Mouse (Mus musculus) hindbrain, postnatal 0 days (tissue): ENCODE measurements at regions not wholly inside any gene's neighbourhood (a gene's known extent, or its start where the extent isn't known, plus 50 kb on each side); places are given as distances from the start of the nearest gene placed in this dataset.

ENCODE experiments used
- ATAC-seq: fragments of 200-750 bp; cut with Nextera tagmentation; 2 replicates; pipeline ENCODE4 v1.8.0; 2017; ENCODE audit warnings: mild to moderate bottlenecking, moderate TSS enrichment, moderate library complexity
- DNase-seq: peaks from one replicate; pipeline ENCODE4 v3.0.0-alpha.2; 2015; ENCODE audit warnings: low spot score
- H3K27ac ChIP-seq: fragments of 300-500 bp; sonication (generic); 2 replicates; pipeline ENCODE4 v1.5.1; 2014; ENCODE audit warnings: mild to moderate bottlenecking
- H3K27me3 ChIP-seq: fragments of 300-500 bp; sonication (generic); 2 replicates; pipeline ENCODE4 v1.6.1; 2014; ENCODE audit warnings: low read length, mixed read lengths; ENCODE audit not compliant: insufficient read depth
- H3K36me3 ChIP-seq: fragments of 300-500 bp; sonication (generic); 2 replicates; pipeline ENCODE4 v1.6.1; 2014; ENCODE audit warnings: low read length, mixed read lengths; ENCODE audit not compliant: insufficient read depth
- H3K4me1 ChIP-seq: fragments of 300-500 bp; sonication (generic); 2 replicates; pipeline ENCODE4 v1.6.1; 2014; ENCODE audit warnings: antibody characterized with exemption, low read length, mixed read lengths; ENCODE audit not compliant: insufficient read depth
- H3K4me2 ChIP-seq: fragments of 300-500 bp; sonication (generic); 2 replicates; pipeline ENCODE4 v1.6.1; 2014; ENCODE audit warnings: low read depth, mild to moderate bottlenecking, low read length, moderate library complexity, mixed read lengths
- H3K4me3 ChIP-seq: fragments of 300-500 bp; sonication (generic); 2 replicates; pipeline ENCODE4 v1.5.1; 2014; ENCODE audit warnings: low read length
- H3K9ac ChIP-seq: fragments of 300-500 bp; sonication (generic); replicated peaks from 2 replicates; pipeline ENCODE4 v1.6.1; 2014; ENCODE audit warnings: mild to moderate bottlenecking, low read length, moderate library complexity, mixed read lengths
- H3K9me3 ChIP-seq: fragments of 300-500 bp; sonication (generic); 2 replicates; pipeline ENCODE4 v1.6.1; 2016; ENCODE audit warnings: low read length, mixed read lengths
- CTCF ChIP-seq: IDR thresholded peaks from 2 replicates; pipeline ENCODE4 v1.5.1; 2016; ENCODE audit warnings: antibody characterized with exemption, control low read depth, low read depth
- WGBS: fragments of 180-500 bp; shearing (Covaris S2); extraction: QIAGEN DNeasy Blood & Tissue Kit; methylation state at CpG from one replicate; pipeline ENCODE4 v1.1.7; 2014; 5-methylcytosine and 5-hydroxymethylcytosine counted together

DNA sequence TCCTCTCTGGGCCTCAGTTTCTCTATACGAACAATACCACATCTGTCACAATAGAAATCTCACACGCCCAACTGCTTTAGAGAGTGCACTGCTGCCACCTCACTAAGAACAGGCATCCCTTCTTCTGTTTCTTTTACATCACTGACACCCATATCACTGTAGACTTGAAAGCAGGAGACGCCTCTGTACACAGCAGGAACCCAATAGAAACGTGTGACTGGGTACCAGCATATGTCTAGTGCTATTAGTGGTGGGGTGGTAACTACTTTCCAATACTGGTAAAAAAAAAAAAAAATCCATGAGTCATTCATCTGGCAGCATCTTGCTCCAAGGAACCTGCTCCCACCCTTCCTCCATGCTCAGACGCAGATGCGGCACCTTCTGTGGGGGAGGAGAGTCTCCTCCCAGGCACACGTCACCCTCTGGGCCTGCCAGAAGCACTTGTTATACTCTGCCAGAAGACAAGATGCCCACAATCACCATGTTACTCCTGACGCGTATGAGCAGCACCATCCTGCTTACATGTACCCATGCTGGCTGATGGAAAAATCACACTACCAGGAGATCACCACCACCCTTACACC, 151.3 kb upstream of the Plxna4 start:
- ATAC-seq (no peak), DNase-seq (no peak)
- H3K4me2 ChIP-seq = no peak overlapping the region
- H3K9me3 ChIP-seq = no peaks in the 10 kb centered on the region
- H3K36me3 ChIP-seq = no peaks in the 10 kb centered on the region
- no peak for TF ChIP-seq CTCF
- no peak overlapping the region for H3K4me3 ChIP-seq
- H3K27me3 ChIP-seq = no peaks in the 10 kb centered on the region
- no peaks in the 10 kb centered on the region for H3K4me1 ChIP-seq
- WGBS = 75% methylated on average over 9 of the region's 9 CpGs
- no peak overlapping the region for H3K27ac ChIP-seq
- no peak overlapping the region for H3K9ac ChIP-seq

GRCm38 (mm10) chr6:32728706-32729105, 140.7 kb upstream of the Plxna4 start:
- 9% methylated on average over 2 of the region's 2 CpGs for WGBS
- Histone ChIP-seq H3K9ac (no peak overlapping the region), H3K27ac (no peak overlapping the region), H3K36me3 (no peaks in the 10 kb centered on the region), H3K4me2 (no peak overlapping the region), H3K4me1 (no peaks in the 10 kb centered on the region), H3K4me3 (no peak overlapping the region), H3K9me3 (no peaks in the 10 kb centered on the region), H3K27me3 (no peaks in the 10 kb centered on the region)
- DNase-seq (peak; percentile 47), ATAC-seq (no peak)
- TF ChIP-seq CTCF = no peak

GRCm38 (mm10) chr6:32726571-32726970, 138.6 kb upstream of the Plxna4 start:
- no peaks in the 10 kb centered on the region for H3K9me3 ChIP-seq
- H3K36me3 ChIP-seq = no peaks in the 10 kb centered on the region
- H3K27ac ChIP-seq = no peak overlapping the region
- no peak for ATAC-seq
- TF ChIP-seq CTCF = no peak
- DNase-seq = no peak
- no peak overlapping the region for H3K4me2 ChIP-seq
- H3K4me1 ChIP-seq = no peaks in the 10 kb centered on the region
- no peaks in the 10 kb centered on the region for H3K27me3 ChIP-seq
- H3K9ac ChIP-seq = no peak overlapping the region
- H3K4me3 ChIP-seq = no peak overlapping the region

GRCm38 (mm10) chr6:32717860-32718259, 129.9 kb upstream of the Plxna4 start:
- Histone ChIP-seq H3K4me3 (no peak overlapping the region), H3K27me3 (no peaks in the 10 kb centered on the region), H3K4me1 (no peaks in the 10 kb centered on the region), H3K36me3 (no peaks in the 10 kb centered on the region), H3K9ac (no peak overlapping the region), H3K4me2 (no peak overlapping the region), H3K27ac (no peak overlapping the region), H3K9me3 (no peaks in the 10 kb centered on the region)
- no peak for TF ChIP-seq CTCF
- 84% methylated on average over 5 of the region's 5 CpGs for WGBS
- ATAC-seq (no peak), DNase-seq (no peak)

DNA sequence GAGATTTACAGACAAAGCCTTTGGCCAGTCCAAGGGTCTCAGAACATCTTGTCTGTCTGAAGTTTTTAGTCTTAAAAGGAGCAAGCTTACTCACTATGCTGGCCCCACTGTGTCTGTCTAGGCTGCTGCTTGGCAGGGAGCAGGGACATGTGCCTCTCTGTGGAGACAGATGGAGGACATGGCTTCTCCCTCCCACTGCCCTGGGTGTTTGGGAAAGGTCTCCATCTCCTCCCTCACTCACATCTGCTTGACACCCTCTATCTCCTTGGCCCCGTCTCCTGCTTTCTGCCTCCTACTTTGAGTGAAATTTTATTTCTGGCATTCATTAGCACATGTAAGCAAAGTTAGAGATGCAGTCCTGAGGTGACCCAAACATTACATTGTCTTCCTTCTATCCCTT, 127.1 kb upstream of the Plxna4 start:
- no peaks in the 10 kb centered on the region for H3K9me3 ChIP-seq
- H3K4me2 ChIP-seq = no peak overlapping the region

DNA sequence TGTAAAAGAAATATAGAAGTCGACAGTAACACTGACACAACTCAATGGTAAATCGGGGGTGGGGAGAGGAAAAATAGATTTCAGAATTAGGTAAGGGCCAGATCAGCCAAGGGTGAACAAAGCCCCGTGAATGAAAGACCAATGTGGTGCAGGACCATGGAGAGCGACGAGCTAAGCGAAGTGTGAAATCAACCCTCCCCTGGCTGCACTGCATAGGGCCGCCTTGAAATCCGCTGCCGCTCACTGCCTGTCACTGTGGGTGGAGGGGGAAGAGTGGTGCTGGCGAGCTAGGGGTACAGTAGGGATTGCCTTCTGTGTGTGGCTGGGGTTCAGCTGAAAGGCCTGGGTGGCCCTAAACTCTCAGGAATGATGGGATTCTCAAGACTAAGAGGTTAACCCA, 122.2 kb upstream of the Plxna4 start:
- WGBS = 30% methylated on average over 10 of the region's 10 CpGs
- no peak overlapping the region for H3K27ac ChIP-seq
- peak; percentile 51; the same call in 1 of the 2 replicates for ATAC-seq

More for the DNA sequence above, 127.1 kb upstream of the Plxna4 start:
- Histone ChIP-seq H3K27me3 (no peaks in the 10 kb centered on the region), H3K36me3 (no peaks in the 10 kb centered on the region), H3K27ac (no peak overlapping the region), H3K9ac (no peak overlapping the region), H3K4me3 (no peak overlapping the region), H3K4me1 (no peaks in the 10 kb centered on the region)
- DNase-seq (no peak), ATAC-seq (no peak)
- no peak for TF ChIP-seq CTCF
- 78% methylated on average over 1 of the region's 1 CpGs for WGBS

DNA sequence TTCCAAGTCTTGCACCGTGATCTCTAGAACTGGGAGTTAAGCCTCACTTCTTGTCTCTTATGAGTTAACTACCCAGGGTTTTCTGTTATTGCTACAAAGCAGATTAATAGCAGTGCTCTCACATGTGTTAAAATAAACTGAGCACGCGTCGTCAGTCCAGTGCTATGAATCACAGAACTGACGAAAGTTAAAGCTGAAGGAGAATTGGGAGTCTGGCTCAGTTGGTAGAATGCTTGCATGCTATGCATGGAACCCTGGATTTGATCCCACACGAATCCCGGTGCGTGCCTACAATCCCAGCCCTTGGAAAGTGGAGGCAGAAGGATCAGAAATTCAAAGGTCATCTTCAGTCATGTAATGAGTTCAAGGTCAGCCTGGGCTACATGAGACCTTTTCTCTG, 121.6 kb upstream of the Plxna4 start:
- Histone ChIP-seq H3K4me1 (no peaks in the 10 kb centered on the region), H3K4me2 (no peak overlapping the region), H3K36me3 (no peaks in the 10 kb centered on the region), H3K4me3 (no peak overlapping the region), H3K27me3 (no peaks in the 10 kb centered on the region), H3K27ac (no peak overlapping the region), H3K9me3 (no peaks in the 10 kb centered on the region), H3K9ac (no peak overlapping the region)
- WGBS = 84% methylated on average over 8 of the region's 8 CpGs
- no peak for ATAC-seq
- no peak for DNase-seq
- TF ChIP-seq CTCF = no peak

More for the DNA sequence above, 122.2 kb upstream of the Plxna4 start:
- no peak for TF ChIP-seq CTCF
- peak; percentile 63 for DNase-seq
- Histone ChIP-seq H3K36me3 (no peaks in the 10 kb centered on the region), H3K4me1 (no peaks in the 10 kb centered on the region), H3K9ac (no peak overlapping the region), H3K9me3 (no peaks in the 10 kb centered on the region), H3K27me3 (no peaks in the 10 kb centered on the region), H3K4me3 (no peak overlapping the region), H3K4me2 (no peak overlapping the region)
